Mouse (Mus musculus) embryonic facial prominence, embryonic 14.5 days (tissue): ENCODE measurements around the gene Map2. TPM values are rescaled to one million over a fixed set of nuclear protein-coding genes. Genes with fewer than 3 reads are reported as not detected.

Experiments
- ATAC-seq: fragments of 200-750 bp; cut with Nextera tagmentation; 2 replicates; pipeline ENCODE4 v1.8.0; 2017; ENCODE audit warnings: low read depth, moderate number of reproducible peaks, moderate TSS enrichment
- DNase-seq: peaks from one replicate; pipeline ENCODE4 v3.0.0-alpha.2; 2015; ENCODE audit warnings: low spot score
- H3K27ac ChIP-seq: fragments of 300-500 bp; sonication (generic); replicated peaks from 2 replicates; pipeline ENCODE4 v1.5.1; 2014; ENCODE audit warnings: low read depth, mild to moderate bottlenecking, low read length, moderate library complexity
- H3K27me3 ChIP-seq: fragments of 300-500 bp; sonication (generic); replicated peaks from 2 replicates; pipeline ENCODE4 v1.6.1; 2014; ENCODE audit warnings: low read length; ENCODE audit not compliant: control insufficient read depth, insufficient read depth
- H3K36me3 ChIP-seq: fragments of 300-500 bp; sonication (generic); 2 replicates; pipeline ENCODE4 v1.6.1; 2014; ENCODE audit warnings: low read length, mixed read lengths; ENCODE audit not compliant: control insufficient read depth, insufficient read depth
- H3K4me1 ChIP-seq: fragments of 300-500 bp; sonication (generic); 2 replicates; pipeline ENCODE4 v1.6.1; 2014; ENCODE audit warnings: antibody characterized with exemption, low read length; ENCODE audit not compliant: control insufficient read depth, insufficient read depth
- H3K4me2 ChIP-seq: fragments of 300-500 bp; sonication (generic); 2 replicates; pipeline ENCODE4 v1.6.1; 2014; ENCODE audit warnings: low read depth, mild to moderate bottlenecking, low read length, moderate library complexity, mixed read lengths
- H3K4me3 ChIP-seq: fragments of 300-500 bp; sonication (generic); 2 replicates; pipeline ENCODE4 v1.5.1; 2014; ENCODE audit warnings: low read depth, mild to moderate bottlenecking, low read length
- H3K9ac ChIP-seq: fragments of 300-500 bp; sonication (generic); 2 replicates; pipeline ENCODE4 v1.6.1; 2014; ENCODE audit warnings: low read depth, mild to moderate bottlenecking, low read length, moderate library complexity, mixed read lengths
- H3K9me3 ChIP-seq: fragments of 300-500 bp; sonication (generic); 2 replicates; pipeline ENCODE4 v1.6.1; 2016; ENCODE audit warnings: low read length; ENCODE audit not compliant: control insufficient read depth
- WGBS: fragments of 180-500 bp; shearing (Covaris S2); extraction: QIAGEN DNeasy Blood & Tissue Kit; methylation state at CpG from one replicate; pipeline ENCODE4 v1.1.7; 2014; 5-methylcytosine and 5-hydroxymethylcytosine counted together
- polyA plus RNA-seq: library from polyadenylated mRNA; unstranded; fragments of >200 nt; fragmentation: Nextera tagmentation; extraction: Ambion mirVana; gene quantifications from 2 replicates; pipeline ENCODE4 v1.2.1, GENCODE M21; 2014

Map2 gene
- polyA plus RNA-seq, 1 experiment from 2014 or later, result 19.2 TPM

DNA sequence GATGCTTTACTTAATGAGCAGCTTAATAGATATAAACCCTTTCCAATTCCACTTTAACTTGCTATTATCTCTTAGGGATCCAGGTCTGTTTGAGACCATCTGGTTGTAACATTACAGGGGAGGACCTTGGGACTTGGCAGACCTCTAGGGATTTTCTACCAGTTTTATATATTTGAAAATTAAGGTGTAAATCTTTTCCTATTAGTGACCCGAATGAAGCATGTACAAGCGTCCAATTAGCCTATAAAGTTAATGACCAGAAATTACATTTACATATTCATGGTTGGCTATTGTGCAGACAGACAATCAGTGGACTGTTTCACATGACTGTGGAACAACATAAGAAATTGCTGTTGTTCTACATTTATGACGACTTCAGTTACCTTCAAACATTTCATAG is 88.1 kb downstream of the Map2 start:
- no peak overlapping the region for H3K4me2 ChIP-seq
- ATAC-seq (no peak), DNase-seq (no peak)
- no peaks in the 10 kb centered on the region for H3K27me3 ChIP-seq
- no peak overlapping the region for H3K9ac ChIP-seq
- 85% methylated on average over 3 of the region's 3 CpGs for WGBS
- no peak overlapping the region for H3K4me3 ChIP-seq
- H3K9me3 ChIP-seq, result no peaks in the 10 kb centered on the region
- H3K4me1 ChIP-seq, result no peaks in the 10 kb centered on the region
- H3K27ac ChIP-seq, result no peak overlapping the region
- no peaks in the 10 kb centered on the region for H3K36me3 ChIP-seq

DNA sequence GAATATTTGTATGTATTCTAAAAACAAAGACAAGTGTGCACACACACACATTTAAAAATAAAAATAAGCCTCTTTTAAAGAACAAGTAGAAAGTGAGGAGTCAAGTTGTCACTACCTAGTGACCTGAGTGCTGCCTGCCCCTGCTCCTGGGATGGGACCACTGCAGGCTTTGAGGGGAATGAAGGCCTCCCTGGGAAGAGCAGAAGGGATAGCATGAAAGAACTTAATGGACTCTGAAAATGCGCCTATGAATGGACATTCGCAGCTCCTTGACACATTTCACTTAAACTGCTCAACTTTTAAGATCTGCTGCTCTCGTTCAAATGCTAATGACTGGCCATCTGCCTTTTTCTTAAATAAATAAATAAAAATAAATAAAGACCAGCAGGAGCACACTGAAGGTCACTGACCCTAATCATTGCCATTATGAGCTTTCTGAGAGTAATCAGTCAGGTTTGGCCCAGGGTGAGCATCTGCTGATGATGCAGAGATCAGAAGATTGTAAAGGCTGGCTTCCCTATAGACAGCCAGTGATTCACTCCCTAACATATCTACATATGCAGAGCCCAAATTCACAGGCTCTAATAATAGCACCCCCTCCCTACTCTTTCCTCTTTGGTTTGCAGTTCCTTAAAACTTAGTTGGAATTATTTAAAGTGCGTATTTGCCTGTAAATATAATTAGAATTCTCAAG is 91.3 kb downstream of the Map2 start:
- ATAC-seq (no peak), DNase-seq (no peak)
- Histone ChIP-seq H3K9me3 (no peaks in the 10 kb centered on the region), H3K4me2 (no peak overlapping the region), H3K27ac (no peak overlapping the region), H3K9ac (no peak overlapping the region), H3K27me3 (no peaks in the 10 kb centered on the region), H3K4me3 (no peak overlapping the region), H3K4me1 (no peaks in the 10 kb centered on the region), H3K36me3 (no peaks in the 10 kb centered on the region)
- 58% methylated on average over 4 of the region's 4 CpGs for WGBS

DNA sequence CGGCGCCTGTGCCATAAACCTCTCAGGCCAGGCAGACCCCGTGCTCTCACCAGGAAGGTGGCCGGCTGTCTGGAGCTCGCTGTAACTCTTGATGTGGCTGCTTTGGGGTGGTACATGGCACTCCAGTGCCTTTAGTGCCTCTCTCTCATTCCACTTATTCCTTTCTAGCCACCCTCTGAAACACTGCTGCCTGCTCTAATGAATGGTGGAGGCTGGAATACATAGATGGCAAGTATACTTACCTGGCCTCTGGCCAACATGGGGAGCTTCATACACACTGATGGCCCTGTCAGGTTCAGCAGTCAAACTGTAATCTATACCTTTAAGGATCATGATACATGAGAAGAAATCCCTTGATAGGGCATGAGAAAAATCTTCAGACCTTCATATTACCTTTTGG is 102.6 kb downstream of the Map2 start:
- no peak for ATAC-seq
- no peak for DNase-seq
- no peak overlapping the region for H3K4me2 ChIP-seq
- no peaks in the 10 kb centered on the region for H3K4me1 ChIP-seq
- no peaks in the 10 kb centered on the region for H3K9me3 ChIP-seq
- H3K27me3 ChIP-seq, result no peaks in the 10 kb centered on the region
- 86% methylated on average over 3 of the region's 5 CpGs for WGBS
- H3K9ac ChIP-seq, result no peak overlapping the region
- no peak overlapping the region for H3K4me3 ChIP-seq
- H3K36me3 ChIP-seq, result no peaks in the 10 kb centered on the region
- no peak overlapping the region for H3K27ac ChIP-seq

DNA sequence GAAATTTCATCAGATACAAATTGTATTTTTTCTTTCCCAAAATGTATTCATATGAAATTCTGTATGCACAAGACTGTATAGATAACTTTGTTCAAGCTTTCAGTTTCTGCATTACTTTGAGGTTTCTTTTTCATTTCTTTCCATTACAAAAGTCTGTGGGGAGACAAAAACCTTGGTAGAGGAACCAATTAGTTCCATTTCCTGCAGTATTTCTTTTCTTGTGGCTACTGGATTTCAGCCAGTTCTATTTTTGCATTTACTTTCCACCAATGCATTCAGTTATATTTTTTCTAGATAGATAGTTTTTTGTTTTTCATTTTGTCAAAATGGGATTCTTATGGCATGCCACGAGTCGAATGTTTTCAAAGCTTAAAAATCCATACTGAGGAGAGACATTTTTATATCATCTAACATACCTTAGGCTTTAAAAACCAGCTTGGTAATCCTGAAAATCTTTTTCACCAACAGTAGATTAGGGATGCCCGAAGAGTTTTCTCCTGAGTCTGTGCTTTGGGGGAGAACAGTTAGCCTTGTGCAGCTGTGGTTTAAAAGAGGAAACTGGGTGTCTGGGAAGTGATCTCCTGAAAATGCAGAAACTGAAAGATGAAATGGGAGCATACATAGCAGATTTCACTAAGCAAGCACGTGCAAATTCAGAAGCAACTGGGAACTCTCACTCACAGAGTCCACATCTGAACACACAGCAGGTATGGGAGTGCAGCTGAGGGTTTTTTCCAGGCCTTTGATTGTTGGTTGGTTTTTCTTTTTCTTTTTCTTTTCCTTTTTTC is 104.3 kb downstream of the Map2 start:
- no peaks in the 10 kb centered on the region for H3K27me3 ChIP-seq
- H3K27ac ChIP-seq, result peak overlapping the region; percentile 55
- WGBS, result 44% methylated on average over 4 of the region's 4 CpGs
- H3K9me3 ChIP-seq, result no peaks in the 10 kb centered on the region
- H3K4me2 ChIP-seq, result no peak overlapping the region
- no peaks in the 10 kb centered on the region for H3K4me1 ChIP-seq
- H3K9ac ChIP-seq, result no peak overlapping the region
- ATAC-seq (no peak), DNase-seq (peak; percentile 43)
- no peak overlapping the region for H3K4me3 ChIP-seq
- no peaks in the 10 kb centered on the region for H3K36me3 ChIP-seq

DNA sequence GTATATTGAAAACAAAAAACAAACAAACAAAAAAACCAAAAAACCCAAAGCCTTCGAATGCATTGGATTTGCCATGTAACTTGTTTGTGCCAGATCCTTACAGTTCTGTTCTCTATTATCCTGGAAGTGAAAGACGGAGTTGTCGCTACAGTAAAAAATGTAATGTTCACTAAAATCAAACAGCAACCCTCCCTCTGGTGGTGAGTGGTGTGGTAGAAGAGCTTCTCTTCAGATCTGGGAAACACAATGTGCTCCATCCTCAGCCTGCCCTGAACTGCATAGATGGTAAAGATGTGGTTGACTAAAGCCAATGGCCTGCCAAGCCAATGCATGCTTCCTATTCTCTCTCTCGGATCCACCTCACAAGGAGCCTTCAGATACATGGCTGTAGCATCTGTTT is 105.1 kb downstream of the Map2 start:
- Histone ChIP-seq H3K4me3 (no peak overlapping the region), H3K27me3 (no peaks in the 10 kb centered on the region), H3K9me3 (no peaks in the 10 kb centered on the region), H3K9ac (no peak overlapping the region), H3K27ac (no peak overlapping the region), H3K4me1 (no peaks in the 10 kb centered on the region), H3K36me3 (no peaks in the 10 kb centered on the region), H3K4me2 (no peak overlapping the region)
- ATAC-seq (no peak), DNase-seq (no peak)
- 74% methylated on average over 4 of the region's 4 CpGs for WGBS

DNA sequence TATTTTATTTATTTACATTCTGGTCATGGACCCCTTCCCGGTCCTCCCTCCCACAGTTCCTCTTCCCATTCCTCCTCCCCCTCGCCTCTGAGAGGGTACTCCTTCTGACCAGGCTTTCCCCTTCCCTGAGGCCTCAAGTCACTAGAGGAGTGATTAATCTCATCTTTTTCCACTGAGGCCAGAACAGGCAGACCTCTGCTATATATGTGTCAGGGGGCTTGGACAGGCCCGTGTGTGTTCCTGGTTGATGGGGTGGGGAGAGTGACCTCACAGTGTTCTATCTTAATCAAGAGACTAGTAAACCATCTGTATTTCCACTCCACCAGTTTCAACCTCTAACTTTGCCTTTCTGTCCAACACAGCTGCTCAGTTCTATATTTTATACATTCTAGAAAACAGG is 107.4 kb downstream of the Map2 start:
- Histone ChIP-seq H3K4me2 (no peak overlapping the region), H3K27me3 (no peaks in the 10 kb centered on the region), H3K36me3 (no peaks in the 10 kb centered on the region), H3K9me3 (no peaks in the 10 kb centered on the region), H3K27ac (no peak overlapping the region), H3K4me3 (no peak overlapping the region), H3K4me1 (no peaks in the 10 kb centered on the region), H3K9ac (no peak overlapping the region)
- 66% methylated on average over 3 of the region's 3 CpGs for WGBS
- DNase-seq (no peak), ATAC-seq (no peak)

DNA sequence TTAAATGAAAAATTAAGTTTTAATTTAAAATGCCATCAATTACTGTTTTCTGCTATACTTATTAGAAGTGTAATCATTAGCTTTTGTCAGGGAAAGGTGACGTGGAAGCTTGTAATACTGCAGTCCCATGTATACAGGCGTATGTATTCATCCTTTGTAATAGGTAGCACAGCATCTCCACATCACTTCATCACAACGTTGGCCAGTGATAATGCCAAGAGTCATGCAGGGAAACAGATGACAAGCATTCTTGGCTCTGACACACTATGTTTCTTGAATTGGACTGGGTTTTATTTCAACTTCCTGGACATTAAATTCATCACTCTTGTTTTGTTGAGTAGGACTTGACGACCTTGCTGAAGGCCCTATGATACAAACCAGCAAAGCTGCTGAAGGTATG is 113.9 kb downstream of the Map2 start:
- DNase-seq (no peak), ATAC-seq (no peak)
- Histone ChIP-seq H3K9me3 (no peaks in the 10 kb centered on the region), H3K36me3 (no peaks in the 10 kb centered on the region), H3K27ac (no peak overlapping the region), H3K4me3 (no peak overlapping the region), H3K4me2 (no peak overlapping the region), H3K9ac (no peak overlapping the region), H3K27me3 (no peaks in the 10 kb centered on the region), H3K4me1 (no peaks in the 10 kb centered on the region)
- WGBS, result 77% methylated on average over 4 of the region's 4 CpGs

DNA sequence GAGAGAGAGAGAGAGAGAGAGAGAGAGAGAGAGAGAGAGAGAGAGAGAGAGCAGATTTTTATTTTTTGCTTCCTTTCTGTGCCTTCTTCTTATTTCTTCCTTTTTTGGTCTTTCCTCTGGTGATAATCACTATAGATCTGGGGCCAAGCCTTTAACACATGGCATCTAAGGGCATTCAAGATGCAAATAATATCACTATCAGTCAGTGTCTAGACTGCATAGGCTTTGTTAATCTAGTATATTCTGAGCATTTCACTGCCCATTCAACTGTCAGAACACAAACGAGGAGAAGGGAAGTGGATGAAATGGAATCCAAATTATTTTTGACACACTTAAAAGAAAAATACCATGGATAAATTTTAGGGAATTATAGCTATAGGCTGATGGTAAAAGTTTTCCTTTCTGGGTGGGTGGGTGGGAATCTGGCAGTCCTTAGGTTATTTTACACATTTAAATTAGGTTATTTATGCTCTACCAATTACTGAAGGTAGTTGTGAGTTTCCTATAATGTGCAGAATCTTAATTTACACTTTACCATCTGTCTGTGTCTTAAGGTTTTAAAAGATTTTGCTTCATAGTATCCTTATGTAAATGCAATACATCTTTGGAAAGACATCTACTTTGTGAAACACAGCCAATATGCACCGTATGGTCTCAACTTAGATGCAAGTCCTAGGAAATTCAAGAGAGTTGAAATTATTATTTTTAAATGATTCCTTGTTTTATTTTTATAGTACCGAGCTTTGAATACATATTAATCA is 117.2 kb downstream of the Map2 start:
- Histone ChIP-seq H3K9me3 (no peaks in the 10 kb centered on the region), H3K36me3 (no peaks in the 10 kb centered on the region), H3K4me3 (no peak overlapping the region), H3K9ac (no peak overlapping the region), H3K4me2 (no peak overlapping the region), H3K27ac (no peak overlapping the region), H3K27me3 (no peaks in the 10 kb centered on the region), H3K4me1 (no peaks in the 10 kb centered on the region)
- ATAC-seq, result no peak
- 56% methylated on average over 3 of the region's 3 CpGs for WGBS
- no peak for DNase-seq
